Mouse (Mus musculus): ENCODE measurements around the gene Pkp3. TPM values are rescaled to one million over a fixed set of nuclear protein-coding genes. Genes with fewer than 3 reads are reported as not detected.

Pkp3 gene
- polyA plus RNA-seq, 1 experiment from 2014 or later, result 15.2 TPM

GRCm38 (mm10) chr7:141099911-141100691, 22.1 kb downstream of the Pkp3 start, which contains the start of gene Sigirr:
Gene Sigirr, minus strand, starts transcription at chr7:141100572.
- peaks cover 34% of the 10 kb centered on the region for H3K27me3 ChIP-seq
- ATAC-seq (ENCODE audit: borderline replicate concordance, extremely low read depth, low FRiP score, low TSS enrichment), result peak; percentile 49; the same call in 1 of the 2 replicates
- WGBS, result 1% methylated on average over 56 of the region's 56 CpGs

GRCm38 (mm10) chr7:141103161-141103560, 25.1 kb downstream of the Pkp3 start:
- H3K9ac ChIP-seq, result no peak overlapping the region
- H3K9me3 ChIP-seq, result no peaks in the 10 kb centered on the region
- H3K4me1 ChIP-seq, result peaks cover 14% of the 10 kb centered on the region
- H3K27me3 ChIP-seq, result peaks cover 34% of the 10 kb centered on the region
- H3K27ac ChIP-seq, result no peak overlapping the region
- 53% methylated on average over 3 of the region's 3 CpGs for WGBS
- no peak overlapping the region for H3K4me2 ChIP-seq
- no peaks in the 10 kb centered on the region for H3K36me3 ChIP-seq
- no peak overlapping the region for H3K4me3 ChIP-seq
- no peak for ATAC-seq (ENCODE audit: borderline replicate concordance, extremely low read depth, low FRiP score, low TSS enrichment)

More at GRCm38 (mm10) chr7:141099911-141100691, 22.1 kb downstream of the Pkp3 start, which contains the start of gene Sigirr:
- peak within 1 kb of the TSS; percentile 81 for H3K27ac ChIP-seq
- H3K36me3 ChIP-seq, result no peaks in the 10 kb centered on the region
- peak within 1 kb of the TSS; percentile 53 for H3K9ac ChIP-seq
- H3K9me3 ChIP-seq, result no peaks in the 10 kb centered on the region
- peak within 1 kb of the TSS; percentile 47 for H3K4me3 ChIP-seq
- peaks cover 16% of the 10 kb centered on the region for H3K4me1 ChIP-seq
- peak within 1 kb of the TSS; percentile 86 for H3K4me2 ChIP-seq

- WGBS, result 73% methylated on average over 9 of the region's 9 CpGs
- Histone ChIP-seq H3K4me1 (no peaks in the 10 kb centered on the region), H3K9me3 (no peaks in the 10 kb centered on the region), H3K9ac (no peak overlapping the region), H3K4me2 (no peak overlapping the region), H3K27ac (no peak overlapping the region), H3K27me3 (no peaks in the 10 kb centered on the region), H3K36me3 (no peaks in the 10 kb centered on the region), H3K4me3 (no peak overlapping the region)
- ATAC-seq (ENCODE audit: borderline replicate concordance, extremely low read depth, low FRiP score, low TSS enrichment), result no peak
Measured at GRCm38 (mm10) chr7:141115874-141116273, 37.9 kb downstream of the Pkp3 start.

DNA sequence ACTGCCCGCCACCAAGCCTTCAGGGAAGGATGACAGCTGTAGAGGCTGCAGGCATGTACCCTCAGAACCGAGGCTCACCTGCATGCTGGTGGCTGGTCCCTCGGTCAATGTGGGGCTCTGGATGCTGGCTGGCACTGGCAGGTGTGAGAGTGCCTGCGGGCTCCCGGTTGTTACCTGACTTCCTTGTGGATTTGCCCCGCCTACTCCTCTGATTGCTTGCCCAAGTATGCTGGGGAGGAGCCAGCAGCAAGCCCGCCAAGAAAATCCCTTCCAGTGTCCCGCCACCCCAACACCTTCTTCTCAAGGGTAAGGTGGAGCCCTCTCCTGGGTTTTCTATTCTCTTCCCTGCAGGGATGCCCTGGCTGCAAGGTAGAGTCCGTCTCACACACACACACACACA, 39.6 kb downstream of the Pkp3 start, which contains the start of gene Ano9:
Gene Ano9, minus strand, starts transcription at position 171 of the 400 bp plus-strand sequence.
- ATAC-seq (ENCODE audit: borderline replicate concordance, extremely low read depth, low FRiP score, low TSS enrichment), result no peak; the same call in 1 of the 2 replicates
- Histone ChIP-seq H3K36me3 (no peaks in the 10 kb centered on the region), H3K4me2 (peak within 1 kb of the TSS; percentile 46), H3K9ac (0 out of 2 replicates have a peak within 1 kb of the TSS, but pooled peaks have one; percentile 15), H3K27me3 (no peaks in the 10 kb centered on the region), H3K27ac (no peak within 1 kb of the TSS), H3K9me3 (no peaks in the 10 kb centered on the region), H3K4me1 (peaks cover 5% of the 10 kb centered on the region), H3K4me3 (peak within 1 kb of the TSS; percentile 13)
- WGBS, result 10% methylated on average over 9 of the region's 9 CpGs

DNA sequence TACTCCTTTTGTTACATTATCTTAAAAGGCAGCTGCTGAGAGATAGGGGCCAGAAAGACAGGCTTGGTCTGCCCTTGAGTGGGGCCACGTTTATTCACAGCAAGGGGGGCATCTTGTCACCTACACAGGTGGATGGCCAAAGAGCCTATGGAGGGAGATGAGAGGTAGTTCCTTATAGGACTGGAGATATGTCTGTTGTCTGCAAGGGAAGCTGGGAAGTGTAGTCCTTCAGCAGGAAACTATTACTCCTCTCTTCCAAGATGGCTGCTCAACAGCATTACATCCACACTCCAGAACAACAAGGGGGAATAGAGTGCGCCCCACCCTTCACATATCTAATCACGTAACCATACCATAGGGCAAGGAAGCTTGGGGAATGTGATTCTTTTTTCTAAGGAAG, 41.5 kb downstream of the Pkp3 start:
- Histone ChIP-seq H3K4me3 (no peak overlapping the region), H3K9me3 (no peaks in the 10 kb centered on the region), H3K9ac (no peak overlapping the region), H3K36me3 (no peaks in the 10 kb centered on the region), H3K27ac (no peak overlapping the region), H3K4me1 (peaks cover 5% of the 10 kb centered on the region), H3K4me2 (no peak overlapping the region), H3K27me3 (no peaks in the 10 kb centered on the region)
- 68% methylated on average over 3 of the region's 3 CpGs for WGBS
- ATAC-seq (ENCODE audit: borderline replicate concordance, extremely low read depth, low FRiP score, low TSS enrichment), result no peak

- H3K27me3 ChIP-seq, result no peaks in the 10 kb centered on the region
- 71% methylated on average over 3 of the region's 3 CpGs for WGBS
- no peaks in the 10 kb centered on the region for H3K36me3 ChIP-seq
- H3K4me2 ChIP-seq, result no peak overlapping the region
- no peaks in the 10 kb centered on the region for H3K9me3 ChIP-seq
- H3K4me1 ChIP-seq, result peaks cover 5% of the 10 kb centered on the region
- no peak overlapping the region for H3K9ac ChIP-seq
- H3K4me3 ChIP-seq, result no peak overlapping the region
- no peak overlapping the region for H3K27ac ChIP-seq
- no peak for ATAC-seq (ENCODE audit: borderline replicate concordance, extremely low read depth, low FRiP score, low TSS enrichment)
Measured at GRCm38 (mm10) chr7:141120605-141121004, 42.6 kb downstream of the Pkp3 start.

DNA sequence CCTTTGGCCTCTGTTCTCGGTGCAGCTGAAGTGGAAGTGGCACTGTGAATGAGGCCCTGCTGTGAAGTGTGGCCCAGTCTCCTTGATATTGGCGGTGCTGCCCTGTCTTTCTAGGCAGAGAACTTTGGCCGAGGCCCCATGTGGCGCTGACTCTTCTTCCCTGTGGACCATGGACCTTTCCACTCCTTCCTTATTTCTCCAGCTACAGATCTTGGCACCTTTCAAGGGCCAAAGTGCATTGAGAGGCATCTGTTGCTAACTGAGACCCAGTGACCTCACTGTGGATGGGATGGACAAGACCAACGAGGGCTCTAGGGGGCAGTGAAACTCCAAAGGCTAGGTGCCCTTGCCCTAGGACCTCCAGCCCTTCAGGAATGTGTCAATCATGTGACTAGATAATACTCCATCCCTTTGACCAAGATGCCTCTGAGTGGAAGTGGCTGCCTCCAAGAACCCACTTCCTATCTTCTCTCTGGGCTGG, 43.1 kb downstream of the Pkp3 start:
- Histone ChIP-seq H3K4me3 (no peak overlapping the region), H3K9me3 (no peaks in the 10 kb centered on the region), H3K27ac (no peak overlapping the region), H3K27me3 (no peaks in the 10 kb centered on the region), H3K9ac (no peak overlapping the region), H3K4me2 (no peak overlapping the region), H3K36me3 (no peaks in the 10 kb centered on the region), H3K4me1 (peaks cover 5% of the 10 kb centered on the region)
- ATAC-seq (ENCODE audit: borderline replicate concordance, extremely low read depth, low FRiP score, low TSS enrichment), result no peak
- WGBS, result 74% methylated on average over 5 of the region's 5 CpGs

GRCm38 (mm10) chr7:141122245-141122644, 44.2 kb downstream of the Pkp3 start, which contains the start of gene Ptdss2:
Gene Ptdss2, plus strand, starts transcription at chr7:141122382.
- peak within 1 kb of the TSS; percentile 81 for H3K4me2 ChIP-seq
- 31% methylated on average over 14 of the region's 14 CpGs for WGBS
- H3K36me3 ChIP-seq, result no peaks in the 10 kb centered on the region
- H3K9me3 ChIP-seq, result no peaks in the 10 kb centered on the region
- H3K4me3 ChIP-seq, result peak within 1 kb of the TSS; percentile 63
- peaks cover 5% of the 10 kb centered on the region for H3K4me1 ChIP-seq
- H3K27ac ChIP-seq, result peak within 1 kb of the TSS; percentile 85
- no peak for ATAC-seq (ENCODE audit: borderline replicate concordance, extremely low read depth, low FRiP score, low TSS enrichment)
- peak within 1 kb of the TSS; percentile 62 for H3K9ac ChIP-seq
- H3K27me3 ChIP-seq, result no peaks in the 10 kb centered on the region

- WGBS, result 2% methylated on average over 29 of the region's 29 CpGs
- H3K27ac ChIP-seq, result peak overlapping the region; percentile 85
Measured at GRCm38 (mm10) chr7:141122689-141123516, 44.9 kb downstream of the Pkp3 start.

GRCm38 (mm10) chr7:141123517-141123856, 45.5 kb downstream of the Pkp3 start:
- ATAC-seq (ENCODE audit: borderline replicate concordance, extremely low read depth, low FRiP score, low TSS enrichment), result no peak
- Histone ChIP-seq H3K4me3 (peak overlapping the region; percentile 63), H3K27me3 (no peaks in the 10 kb centered on the region), H3K9ac (peak overlapping the region; percentile 62), H3K9me3 (no peaks in the 10 kb centered on the region), H3K36me3 (no peaks in the 10 kb centered on the region), H3K4me2 (peak overlapping the region; percentile 81), H3K27ac (peak overlapping the region; percentile 85), H3K4me1 (peaks cover 5% of the 10 kb centered on the region)
- under 1% methylated on average over 15 of the region's 15 CpGs for WGBS

More at GRCm38 (mm10) chr7:141122689-141123516, 44.9 kb downstream of the Pkp3 start:
- Histone ChIP-seq H3K27me3 (no peaks in the 10 kb centered on the region), H3K4me2 (peak overlapping the region; percentile 81), H3K9ac (peak overlapping the region; percentile 62), H3K4me3 (peak overlapping the region; percentile 63), H3K36me3 (no peaks in the 10 kb centered on the region), H3K4me1 (peaks cover 5% of the 10 kb centered on the region), H3K9me3 (no peaks in the 10 kb centered on the region)
- peak; percentile 99 for ATAC-seq (ENCODE audit: borderline replicate concordance, extremely low read depth, low FRiP score, low TSS enrichment)

- Histone ChIP-seq H3K36me3 (peaks cover 12% of the 10 kb centered on the region; the same call in 1 of the 2 replicates), H3K4me1 (peaks cover 16% of the 10 kb centered on the region), H3K4me3 (peak overlapping the region; percentile 67), H3K9ac (peak overlapping the region; percentile 83), H3K4me2 (peak overlapping the region; percentile 74), H3K27me3 (no peaks in the 10 kb centered on the region), H3K9me3 (no peaks in the 10 kb centered on the region), H3K27ac (no peak overlapping the region)
- peak; percentile 98 for ATAC-seq (ENCODE audit: borderline replicate concordance, extremely low read depth, low FRiP score, low TSS enrichment)
- under 1% methylated on average over 59 of the region's 59 CpGs for WGBS
Measured at GRCm38 (mm10) chr7:141131024-141131820, 53.2 kb downstream of the Pkp3 start.

Measured in lung, embryonic 15.5 days (tissue).